Mouse (Mus musculus): Measurements from ENCODE around the gene Disp2. TPM values are rescaled to one million over a fixed set of nuclear protein-coding genes. Genes with fewer than 3 reads are reported as not detected.
A peak's percentile ranks its signal among the peaks of the same experiment; 100 is the strongest.

The Disp2 gene
- total and polyA plus RNA-seq, 3 experiments = 0.15 to 0.43 TPM; not detected in 1

GRCm38 (mm10) chr2:118766041-118767033 lies 13.2 kb upstream of the Disp2 start:
- Histone ChIP-seq H3K9me3 (replicated peaks; ENCODE audit: insufficient read depth, low read length) (no peaks in the 10 kb centered on the region), H3K9ac (ENCODE audit: control insufficient read depth, low read depth, low read length, poor library complexity, severe bottlenecking) (no peak overlapping the region), H3K4me3 (ENCODE audit: control insufficient read depth in 1 of 2, insufficient read depth in 1 of 2, low read depth in 2 of 2, low read length in 2 of 2) (no peak overlapping the region), H3K36me3 (ENCODE audit: control insufficient read depth in 1 of 2, insufficient read depth in 2 of 2, low read length in 2 of 2) (peaks cover 0 to 6% of the 10 kb centered on the region in 2 experiments; a peak in 2 of 4 replicates), H3K27ac (ENCODE audit: control insufficient read depth, low read depth, low read length) (no peak overlapping the region), H3K4me1 (ENCODE audit: control insufficient read depth in 1 of 2, insufficient read depth in 2 of 2, low read length in 2 of 2) (peaks cover 3 to 19% of the 10 kb centered on the region in 2 experiments; a peak in 3 of 4 replicates), H3K27me3 (ENCODE audit: control insufficient read depth in 1 of 2, insufficient read depth in 2 of 2, low read length in 2 of 2) (no peaks in the 10 kb centered on the region), H3K79me2 (ENCODE audit: control insufficient read depth, insufficient read depth, low read length, poor library complexity) (peaks cover 3% of the 10 kb centered on the region)
- peak; percentile 61 for DNase-seq (ENCODE audit: low read depth, low spot score)
- peak; percentile 62 for TF ChIP-seq SIN3A (IDR thresholded peaks at IDR 0.05; ENCODE audit: low read length)
- peak; percentile 35 to 75 (median 55) for TF ChIP-seq CTCF (IDR thresholded peaks at IDR 0.05 in 2 of 3, conservative IDR thresholded peaks at IDR 0.05 in 1 of 3; ENCODE audit: control insufficient read depth in 1 of 3, insufficient read depth in 1 of 3, low read depth in 2 of 3, low read length in 3 of 3, poor library complexity in 1 of 3, severe bottlenecking in 1 of 3)
- TF ChIP-seq NRF1 (IDR thresholded peaks at IDR 0.05; ENCODE audit: insufficient read depth, low read depth, low read length, poor library complexity, severe bottlenecking) = no peak
- peak; percentile 64 for TF ChIP-seq GATA1 (IDR thresholded peaks at IDR 0.05; ENCODE audit: low read depth, low read length)
- TF ChIP-seq UBTF (IDR thresholded peaks at IDR 0.05; ENCODE audit: borderline replicate concordance, insufficient read depth, low read depth, low read length) = no peak
- 0 out of 2 replicates have a peak, but pooled peaks have one; percentile 20 for TF ChIP-seq MXI1 (IDR thresholded peaks at IDR 0.05; ENCODE audit: low read depth, low read length)
- peak; percentile 89 for TF ChIP-seq SMC3 (IDR thresholded peaks at IDR 0.05; ENCODE audit: low read depth, low read length)
- 0 out of 2 replicates have a peak, but pooled peaks have one; percentile 23 for TF ChIP-seq MAZ (IDR thresholded peaks at IDR 0.05; ENCODE audit: low read depth, low read length)
- 0 out of 4 replicates have a peak, but pooled peaks of 1 of the 2 experiments have one; percentile 19 for TF ChIP-seq EP300 (IDR thresholded peaks at IDR 0.05; ENCODE audit: low read depth in 1 of 2, low read length in 2 of 2)
- peak; percentile 86 for TF ChIP-seq ZC3H11A (IDR thresholded peaks at IDR 0.05; ENCODE audit: low read depth, low read length)
- TF ChIP-seq RAD21 (IDR thresholded peaks at IDR 0.05; ENCODE audit: low read depth, low read length) = peak; percentile 78
- no peak for TF ChIP-seq ELF1 (IDR thresholded peaks at IDR 0.05; ENCODE audit: low read depth, low read length)

GRCm38 (mm10) chr2:118772158-118772874 lies 7.2 kb upstream of the Disp2 start, which contains the start of gene Phgr1:
Phgr1 (plus strand) TSS chr2:118772769.
- TF ChIP-seq CHD1 (IDR thresholded peaks at IDR 0.05; ENCODE audit: low read depth, low read length) (no peak), GATA1 (IDR thresholded peaks at IDR 0.05; ENCODE audit: low read depth, low read length) (no peak), TAL1 (IDR thresholded peaks at IDR 0.05; ENCODE audit: low read length) (no peak), RAD21 (IDR thresholded peaks at IDR 0.05; ENCODE audit: low read depth, low read length) (no peak), MAFK (IDR thresholded peaks at IDR 0.05; ENCODE audit: borderline replicate concordance, low read depth, low read length) (no peak), MYC (IDR thresholded peaks at IDR 0.05; ENCODE audit: low read depth, low read length) (no peak), MXI1 (IDR thresholded peaks at IDR 0.05; ENCODE audit: low read depth, low read length) (no peak), MEF2A (IDR thresholded peaks at IDR 0.05; ENCODE audit: extremely low read depth, insufficient replicate concordance, low read depth, low read length, poor library complexity, severe bottlenecking) (no peak)
- no peaks in the 10 kb centered on the region for H3K79me2 ChIP-seq (ENCODE audit: control insufficient read depth, insufficient read depth, low read length, poor library complexity)
- peaks cover 0 to 3% of the 10 kb centered on the region in 2 experiments; a peak in 2 of 4 replicates for H3K36me3 ChIP-seq (ENCODE audit: control insufficient read depth in 1 of 2, insufficient read depth in 2 of 2, low read length in 2 of 2)
- H3K4me3 ChIP-seq (ENCODE audit: control insufficient read depth in 1 of 2, insufficient read depth in 1 of 2, low read depth in 2 of 2, low read length in 2 of 2) = no peak within 1 kb of the TSS
- no peak within 1 kb of the TSS for H3K9ac ChIP-seq (ENCODE audit: control insufficient read depth, low read depth, low read length, poor library complexity, severe bottlenecking)
- DNase-seq (ENCODE audit: low read depth, low spot score) = no peak
- H3K9me3 ChIP-seq (replicated peaks; ENCODE audit: insufficient read depth, low read length) = no peaks in the 10 kb centered on the region
- no peak within 1 kb of the TSS for H3K27ac ChIP-seq (ENCODE audit: control insufficient read depth, low read depth, low read length)
- no peaks in the 10 kb centered on the region for H3K27me3 ChIP-seq (ENCODE audit: control insufficient read depth in 1 of 2, insufficient read depth in 2 of 2, low read length in 2 of 2)
- H3K4me1 ChIP-seq (ENCODE audit: control insufficient read depth in 1 of 2, insufficient read depth in 2 of 2, low read length in 2 of 2) = peaks cover 9 to 24% of the 10 kb centered on the region in 2 experiments

Data from MEL (cell line).